Mouse (Mus musculus) adrenal gland, adult 18-20 months (tissue): Measurements from ENCODE around the gene Stk11. TPM values are rescaled to one million over a fixed set of nuclear protein-coding genes. Genes with fewer than 3 reads are reported as not detected.

Experiments
- total RNA-seq, 2 experiments: library from RNA; stranded (reverse); gene quantifications; 1 replicate in 1 of 2; 2 replicates in 1 of 2; pipeline ENCODE4 v1.2.3; 2021

Stk11 gene
- total RNA-seq, 2 experiments from 2014 or later: 154 to 158 TPM

Other genes starting within 250 kb of the Stk11 start
- gene Prtn3, start 241.3 kb upstream of the Stk11 start, total RNA-seq: 1 to 10 TPM in 1 of 2 experiments, not detected in 1; 1.1 TPM
- gene Plppr3, start 241.2 kb upstream of the Stk11 start, total RNA-seq: 1 to 10 TPM; 1.4 to 2.8 TPM
- gene Elane, start 229.6 kb upstream of the Stk11 start, total RNA-seq: not detected
- gene Cfd, start 224.9 kb upstream of the Stk11 start, total RNA-seq: 1,000 to 10,000 TPM; 1,757 to 2,495 TPM
- gene Med16, start 206.9 kb upstream of the Stk11 start, total RNA-seq: 10 to 100 TPM; 32.7 to 40.7 TPM
- gene Gm26602, start 204.9 kb upstream of the Stk11 start, total RNA-seq: not detected
- gene Kiss1r, start 198.8 kb upstream of the Stk11 start, total RNA-seq: 1 to 10 TPM; 1.0 to 2.2 TPM
- 100 to 1,000 TPM in 1 of 2 experiments, 10 to 100 TPM in 1; 92.0 to 107 TPM for gene R3hdm4, start 194.6 kb upstream of the Stk11 start, total RNA-seq
- 1 to 10 TPM; 3.6 to 4.3 TPM for gene Arid3a, start 188.8 kb upstream of the Stk11 start, total RNA-seq
- gene Wdr18, start 155.7 kb upstream of the Stk11 start, total RNA-seq: 10 to 100 TPM; 37.2 to 40.1 TPM
- under 1 TPM in 1 of 2 experiments, not detected in 1; 0.19 TPM for gene Grin3b, start 145.1 kb upstream of the Stk11 start, total RNA-seq
- 100 to 1,000 TPM; 140 to 144 TPM for gene Tmem259, start 131.5 kb upstream of the Stk11 start, total RNA-seq
- gene Cnn2, start 127.2 kb upstream of the Stk11 start, total RNA-seq: 10 to 100 TPM; 28.5 to 49.0 TPM
- 10 to 100 TPM; 20.6 to 22.3 TPM for gene Abca7, start 119.3 kb upstream of the Stk11 start, total RNA-seq
- 1 to 10 TPM; 5.5 to 7.3 TPM for gene Arhgap45, start 99.2 kb upstream of the Stk11 start, total RNA-seq
- gene Polr2e, start 76.0 kb upstream of the Stk11 start, total RNA-seq: 10 to 100 TPM; 86.3 to 94.3 TPM
- gene Gpx4, start 68.6 kb upstream of the Stk11 start, total RNA-seq: 1,000 to 10,000 TPM; 1,091 to 1,886 TPM
- gene Sbno2, start 10.2 kb upstream of the Stk11 start, total RNA-seq: 10 to 100 TPM; 31.0 to 41.4 TPM
- gene Atp5d, start 22.8 kb downstream of the Stk11 start, total RNA-seq: 1,000 to 10,000 TPM in 1 of 2 experiments, 100 to 1,000 TPM in 1; 593 to 1,133 TPM
- gene Cbarp, start 25.0 kb downstream of the Stk11 start, total RNA-seq: 100 to 1,000 TPM; 129 to 266 TPM
- 10 to 100 TPM; 64.8 to 82.0 TPM for gene Midn, start 32.5 kb downstream of the Stk11 start, total RNA-seq
- gene Cirbp, start 50.2 kb downstream of the Stk11 start, total RNA-seq: 10 to 100 TPM; 34.7 to 46.3 TPM
- 10 to 100 TPM; 14.7 to 16.6 TPM for gene 1600002K03Rik, start 57.1 kb downstream of the Stk11 start, total RNA-seq
- 1 to 10 TPM; 1.3 to 2.1 TPM for gene Efna2, start 63.7 kb downstream of the Stk11 start, total RNA-seq
- gene Mum1, start 110.6 kb downstream of the Stk11 start, total RNA-seq: 10 to 100 TPM; 17.4 to 18.4 TPM
- gene Ndufs7, start 133.3 kb downstream of the Stk11 start, total RNA-seq: 100 to 1,000 TPM; 294 to 370 TPM
- gene Gamt, start 145.2 kb downstream of the Stk11 start, total RNA-seq: 100 to 1,000 TPM; 146 to 236 TPM
- 100 to 1,000 TPM in 1 of 2 experiments, 10 to 100 TPM in 1; 90.2 to 100 TPM for gene Dazap1, start 145.7 kb downstream of the Stk11 start, total RNA-seq
- gene Rps15, start 176.7 kb downstream of the Stk11 start, total RNA-seq: 1,000 to 10,000 TPM; 1,162 to 1,195 TPM
- gene Apc2, start 180.2 kb downstream of the Stk11 start, total RNA-seq: 1 to 10 TPM; 1.8 to 2.0 TPM
- gene 2310011J03Rik, start 204.7 kb downstream of the Stk11 start, total RNA-seq: 10 to 100 TPM; 25.0 to 28.9 TPM
- gene Pcsk4, start 213.7 kb downstream of the Stk11 start, total RNA-seq: 1 to 10 TPM; 1.6 to 3.1 TPM
- gene Reep6, start 214.2 kb downstream of the Stk11 start, total RNA-seq: 10 to 100 TPM; 10.2 to 20.8 TPM
- gene Adamtsl5, start 232.6 kb downstream of the Stk11 start, total RNA-seq: 10 to 100 TPM in 1 of 2 experiments, 1 to 10 TPM in 1; 5.1 to 11.5 TPM
- gene Plk5, start 240.7 kb downstream of the Stk11 start, total RNA-seq: under 1 TPM; 0.19 to 0.27 TPM